ENCODE assay signal across 20 mouse cellular contexts in the genomic region with DNA sequence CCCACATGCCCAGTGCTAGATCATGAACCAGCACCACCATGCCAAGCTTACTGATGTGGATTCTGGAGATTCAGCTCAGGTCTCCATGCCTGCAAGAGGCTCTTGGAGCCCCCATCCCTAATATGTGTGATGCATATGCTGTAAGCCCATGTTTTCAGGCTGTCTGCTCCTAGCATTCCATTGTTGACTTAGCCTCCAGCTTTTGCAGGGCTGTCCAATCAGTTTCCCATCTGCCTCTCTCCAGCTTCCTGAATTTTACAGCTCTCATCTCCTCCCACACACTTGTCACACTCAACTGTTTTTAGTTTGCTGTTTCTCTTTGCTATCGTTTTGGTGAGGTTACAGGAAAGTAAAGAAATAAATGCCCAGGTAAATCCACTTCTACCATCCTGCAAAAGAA.
DNase-seq lines count a peak whose midpoint lies in the region; ATAC-seq and TF ChIP-seq lines count a peak whose summit lies in the region.
"Had no signal": no experiment of that assay in that cellular context is flagged by ENCODE, and none has a peak within 500 bp of the region (broad histone marks: within the 10 kb centered on the region; RNA-seq: fewer than 3 reads in every experiment).

No protein-coding gene starts in this region.

- peaks cover 7% of the 10 kb centered on the region for H3K4me1 ChIP-seq in kidney, embryonic 15.5 days
- 0 out of 2 replicates have a peak, but pooled peaks cover 2% of the 10 kb centered on the region for H3K4me1 ChIP-seq in heart, embryonic 11.5 days (ENCODE audit: control insufficient read depth, insufficient read depth, low read length)
- H3K4me1 ChIP-seq: hindbrain, embryonic 10.5 days; limb, embryonic 10.5 days; liver, embryonic 12.5 days; megakaryocyte, embryonic 14.5 days had no signal

- no peak overlapping the region for H3K27ac ChIP-seq in kidney, embryonic 15.5 days
- peak overlapping the region; percentile 78 for H3K27ac ChIP-seq in left cerebral cortex, adult 2 months
- H3K27ac ChIP-seq in heart, embryonic 11.5 days (ENCODE audit: low read depth, low read length) = no peak overlapping the region
- H3K27ac ChIP-seq: hindbrain, embryonic 10.5 days; limb, embryonic 10.5 days; liver, embryonic 12.5 days; neural tube, embryonic 13.5 days had no signal

- 7% methylated on average over 1 of the region's 1 CpGs for WGBS in kidney, embryonic 15.5 days
- WGBS in heart, embryonic 11.5 days (ENCODE audit: insufficient replicate concordance) = 54% methylated on average over 1 of the region's 1 CpGs

- H3K4me3 ChIP-seq in kidney, embryonic 15.5 days (replicated peaks) = no peak overlapping the region
- no peak overlapping the region for H3K4me3 ChIP-seq in left cerebral cortex, adult 2 months
- H3K4me3 ChIP-seq in heart, embryonic 11.5 days (ENCODE audit: low read depth, low read length) = no peak overlapping the region
- H3K4me3 ChIP-seq: hindbrain, embryonic 10.5 days; limb, embryonic 10.5 days; liver, embryonic 12.5 days; megakaryocyte, embryonic 14.5 days; neural tube, embryonic 13.5 days had no signal

- no peaks in the 10 kb centered on the region for H3K27me3 ChIP-seq in kidney, embryonic 15.5 days
- H3K27me3 ChIP-seq in heart, embryonic 11.5 days (ENCODE audit: control insufficient read depth, insufficient read depth, low read length) = no peaks in the 10 kb centered on the region
- H3K27me3 ChIP-seq: liver, embryonic 12.5 days; megakaryocyte, embryonic 14.5 days; neural tube, embryonic 13.5 days; Patski had no signal

- no peak for DNase-seq in kidney, adult 18-20 months
- DNase-seq in right cerebral cortex, adult 2 months (ENCODE audit: low spot score in 2 of 2) = peak; percentile 46 to 55
- DNase-seq in right cerebral cortex, postnatal 14 days = no peak
- DNase-seq in left cerebral cortex, adult 2 months (ENCODE audit: extremely low spot score in 1 of 2, low spot score in 2 of 2) = peak in 1 of 2 experiments; percentile 16
- DNase-seq in spleen, postnatal 36 days (ENCODE audit: low spot score in 2 of 2) = no peak
- DNase-seq in urinary bladder, postnatal 14 days (ENCODE audit: low spot score) = no peak
- DNase-seq: adrenal gland, postnatal 36 days; B cell, adult 2 months; cerebellum, postnatal 36 days; forebrain, postnatal 0 days; thymus, postnatal 36 days had no signal

- H3K9ac ChIP-seq in kidney, embryonic 15.5 days = no peak overlapping the region
- no peak overlapping the region for H3K9ac ChIP-seq in heart, embryonic 11.5 days (ENCODE audit: low read depth, low read length)
- H3K9ac ChIP-seq: forebrain, postnatal 0 days; liver, embryonic 12.5 days; neural tube, embryonic 13.5 days had no signal

- peak; percentile 85 for ATAC-seq in kidney, embryonic 15.5 days (replicated peaks; ENCODE audit: low FRiP score)
- ATAC-seq in heart, embryonic 11.5 days (replicated peaks; ENCODE audit: insufficient number of reproducible peaks, low FRiP score, low TSS enrichment) = no peak
- ATAC-seq: forebrain, postnatal 0 days; inflammation-experienced regulatory T-cells, adult 6 months; liver, embryonic 12.5 days; Patski had no signal

- no peaks in the 10 kb centered on the region for H3K9me3 ChIP-seq in kidney, embryonic 15.5 days (replicated peaks)
- no peaks in the 10 kb centered on the region for H3K9me3 ChIP-seq in heart, embryonic 11.5 days (replicated peaks; ENCODE audit: control insufficient read depth, low read length)
- H3K9me3 ChIP-seq: hindbrain, embryonic 10.5 days; limb, embryonic 10.5 days; liver, embryonic 12.5 days; neural tube, embryonic 13.5 days had no signal

- no peak overlapping the region for H3K4me2 ChIP-seq in kidney, embryonic 15.5 days
- H3K4me2 ChIP-seq in heart, embryonic 11.5 days = no peak overlapping the region
- H3K4me2 ChIP-seq: liver, embryonic 12.5 days; neural tube, embryonic 13.5 days had no signal

- no peak for TF ChIP-seq CTCF in left cerebral cortex, adult 2 months (IDR thresholded peaks at IDR 0.05)

- intact Hi-C loops in left cerebral cortex, adult 2 months (cut with DNase I) = loop anchor here (10.0 kb wide), 1 partner anchor 310 kb away; no protein-coding TSS in a partner anchor

- H3K36me3 ChIP-seq in kidney, embryonic 15.5 days = no peaks in the 10 kb centered on the region
- H3K36me3 ChIP-seq in heart, embryonic 11.5 days (ENCODE audit: control insufficient read depth, insufficient read depth, low read length) = no peaks in the 10 kb centered on the region
- H3K36me3 ChIP-seq: hindbrain, embryonic 10.5 days; limb, embryonic 10.5 days; liver, embryonic 12.5 days; neural tube, embryonic 13.5 days had no signal

Comparison
In these comparisons a context has a peak if more than half of its experiments do, and no peak if none do; other contexts are left out.
1. DNase-seq: peak in right cerebral cortex, adult 2 months (2 of 2); none in kidney, adult 18-20 months (single experiment), right cerebral cortex, postnatal 14 days (single experiment), spleen, postnatal 36 days (0 of 2) and urinary bladder, postnatal 14 days (single experiment).